Mouse (Mus musculus) splenic B cell, adult 2 months (primary cell): ENCODE measurements at regions not wholly inside any gene's neighbourhood (a gene's known extent, or its start where the extent isn't known, plus 50 kb on each side); places are given as distances from the start of the nearest gene placed in this dataset.

Experiments used
- DNase-seq: peaks from one replicate; pipeline ENCODE4 v3.0.0-alpha.2; 2011; ENCODE audit warnings: low read depth, low spot score
- H3K27me3 ChIP-seq: 2 replicates; pipeline ENCODE4 v1.6.1; 2012; ENCODE audit warnings: mild to moderate bottlenecking, low read length, moderate library complexity, mixed read lengths; ENCODE audit not compliant: control insufficient read depth, poor library complexity, insufficient read depth, severe bottlenecking
- H3K36me3 ChIP-seq: 2 replicates; pipeline ENCODE4 v1.6.1; 2012; ENCODE audit warnings: mild to moderate bottlenecking, low read length, moderate library complexity, mixed read lengths; ENCODE audit not compliant: control insufficient read depth, poor library complexity, insufficient read depth, severe bottlenecking

- DNase-seq = no peak
- Histone ChIP-seq H3K36me3 (no peaks in the 10 kb centered on the region), H3K27me3 (no peaks in the 10 kb centered on the region)
These were observed 121.0 kb upstream of the Cblb start for GRCm38 (mm10) chr16:51910046-51910445.

GRCm38 (mm10) chr16:51911109-51911765 is 119.8 kb upstream of the Cblb start:
- H3K36me3 ChIP-seq = no peaks in the 10 kb centered on the region
- no peaks in the 10 kb centered on the region for H3K27me3 ChIP-seq
- DNase-seq = no peak

- no peak for DNase-seq
- H3K27me3 ChIP-seq = no peaks in the 10 kb centered on the region
These were observed 115.7 kb upstream of the Cblb start for GRCm38 (mm10) chr16:51915034-51915928.

GRCm38 (mm10) chr16:51915929-51916308 is 115.1 kb upstream of the Cblb start:
- Histone ChIP-seq H3K27me3 (no peaks in the 10 kb centered on the region), H3K36me3 (no peaks in the 10 kb centered on the region)
- DNase-seq = no peak

More at GRCm38 (mm10) chr16:51915034-51915928, 115.7 kb upstream of the Cblb start:
- H3K36me3 ChIP-seq = no peaks in the 10 kb centered on the region

GRCm38 (mm10) chr16:51916337-51916736 is 114.7 kb upstream of the Cblb start:
- Histone ChIP-seq H3K27me3 (no peaks in the 10 kb centered on the region), H3K36me3 (no peaks in the 10 kb centered on the region)
- DNase-seq = no peak

GRCm38 (mm10) chr16:51916820-51917219 is 114.2 kb upstream of the Cblb start:
- H3K36me3 ChIP-seq = no peaks in the 10 kb centered on the region
- DNase-seq = no peak
- H3K27me3 ChIP-seq = no peaks in the 10 kb centered on the region

- DNase-seq = no peak
- Histone ChIP-seq H3K36me3 (no peaks in the 10 kb centered on the region), H3K27me3 (no peaks in the 10 kb centered on the region)
These were observed 113.5 kb upstream of the Cblb start for GRCm38 (mm10) chr16:51917540-51917939.

- DNase-seq = no peak
- H3K27me3 ChIP-seq = no peaks in the 10 kb centered on the region
- H3K36me3 ChIP-seq = no peaks in the 10 kb centered on the region
These were observed 110.0 kb upstream of the Cblb start for GRCm38 (mm10) chr16:51921025-51921424.

GRCm38 (mm10) chr16:51922589-51922988 is 108.4 kb upstream of the Cblb start:
- Histone ChIP-seq H3K27me3 (no peaks in the 10 kb centered on the region), H3K36me3 (no peaks in the 10 kb centered on the region)
- DNase-seq = no peak

GRCm38 (mm10) chr16:51925639-51926038 is 105.4 kb upstream of the Cblb start:
- H3K27me3 ChIP-seq = no peaks in the 10 kb centered on the region
- no peaks in the 10 kb centered on the region for H3K36me3 ChIP-seq
- no peak for DNase-seq

- DNase-seq = no peak
- H3K36me3 ChIP-seq = no peaks in the 10 kb centered on the region
- H3K27me3 ChIP-seq = no peaks in the 10 kb centered on the region
These were observed 97.9 kb upstream of the Cblb start for GRCm38 (mm10) chr16:51933122-51933521.

- H3K36me3 ChIP-seq = no peaks in the 10 kb centered on the region
- DNase-seq = no peak
- H3K27me3 ChIP-seq = no peaks in the 10 kb centered on the region
These were observed 97.1 kb upstream of the Cblb start for GRCm38 (mm10) chr16:51933965-51934364.

- Histone ChIP-seq H3K36me3 (no peaks in the 10 kb centered on the region), H3K27me3 (no peaks in the 10 kb centered on the region)
- DNase-seq = no peak
These were observed 93.7 kb upstream of the Cblb start for GRCm38 (mm10) chr16:51937298-51937697.

GRCm38 (mm10) chr16:51939061-51939460 is 92.0 kb upstream of the Cblb start:
- DNase-seq = no peak
- Histone ChIP-seq H3K36me3 (no peaks in the 10 kb centered on the region), H3K27me3 (no peaks in the 10 kb centered on the region)

GRCm38 (mm10) chr16:51940574-51940973 is 90.5 kb upstream of the Cblb start:
- no peak for DNase-seq
- Histone ChIP-seq H3K36me3 (no peaks in the 10 kb centered on the region), H3K27me3 (no peaks in the 10 kb centered on the region)
